Mouse (Mus musculus) heart, embryonic 15.5 days (tissue): Measurements from ENCODE around the gene 2010111I01Rik. TPM values are rescaled to one million over a fixed set of nuclear protein-coding genes. Genes with fewer than 3 reads are reported as not detected.
"Not testable (repeated sequence)": the region's sequence is repeated elsewhere in the genome, so short reads cannot be mapped to it uniquely, and the experiment has no call there.

Experiments used
- ATAC-seq: fragments of 200-750 bp; cut with Nextera tagmentation; replicated peaks from 2 replicates; pipeline ENCODE4 v1.8.0; 2017; ENCODE audit warnings: low read depth, moderate TSS enrichment; ENCODE audit not compliant: insufficient number of reproducible peaks, insufficient read depth, low FRiP score
- H3K27ac ChIP-seq: fragments of 300-500 bp; sonication (generic); 2 replicates; pipeline ENCODE4 v1.5.1; 2015; ENCODE audit warnings: mild to moderate bottlenecking, inconsistent platforms
- H3K27me3 ChIP-seq: fragments of 300-500 bp; sonication (generic); 2 replicates; pipeline ENCODE4 v1.6.1; 2015; ENCODE audit warnings: inconsistent platforms
- H3K36me3 ChIP-seq: fragments of 300-500 bp; sonication (generic); 2 replicates; pipeline ENCODE4 v1.6.1; 2015; ENCODE audit warnings: mild to moderate bottlenecking, inconsistent platforms
- H3K4me1 ChIP-seq: fragments of 300-500 bp; sonication (generic); replicated peaks from 2 replicates; pipeline ENCODE4 v1.6.1; 2015; ENCODE audit warnings: inconsistent platforms
- H3K4me2 ChIP-seq: fragments of 300-500 bp; sonication (generic); 2 replicates; pipeline ENCODE4 v1.6.1; 2015; ENCODE audit warnings: inconsistent platforms, mild to moderate bottlenecking, moderate library complexity
- H3K4me3 ChIP-seq: fragments of 300-500 bp; sonication (generic); 2 replicates; pipeline ENCODE4 v1.5.1; 2015; ENCODE audit warnings: mild to moderate bottlenecking, inconsistent platforms
- H3K9ac ChIP-seq: fragments of 300-500 bp; sonication (generic); 2 replicates; pipeline ENCODE4 v1.6.1; 2015; ENCODE audit warnings: mild to moderate bottlenecking, inconsistent platforms
- H3K9me3 ChIP-seq: fragments of 300-500 bp; sonication (generic); replicated peaks from 2 replicates; pipeline ENCODE4 v1.6.1; 2016; ENCODE audit warnings: inconsistent platforms
- WGBS: fragments of 180-500 bp; shearing (Covaris S2); methylation state at CpG from one replicate; pipeline ENCODE4 v1.1.7; 2015; ENCODE audit warnings: mixed read lengths; 5-methylcytosine and 5-hydroxymethylcytosine counted together
- polyA plus RNA-seq: library from polyadenylated mRNA; unstranded; fragments of >200 nt; fragmentation: Nextera tagmentation; extraction: Ambion mirVana; gene quantifications from 2 replicates; pipeline ENCODE4 v1.2.1, GENCODE M21; 2015

Gene 2010111I01Rik
- polyA plus RNA-seq, 1 experiment from 2014 or later = 59.9 TPM

DNA sequence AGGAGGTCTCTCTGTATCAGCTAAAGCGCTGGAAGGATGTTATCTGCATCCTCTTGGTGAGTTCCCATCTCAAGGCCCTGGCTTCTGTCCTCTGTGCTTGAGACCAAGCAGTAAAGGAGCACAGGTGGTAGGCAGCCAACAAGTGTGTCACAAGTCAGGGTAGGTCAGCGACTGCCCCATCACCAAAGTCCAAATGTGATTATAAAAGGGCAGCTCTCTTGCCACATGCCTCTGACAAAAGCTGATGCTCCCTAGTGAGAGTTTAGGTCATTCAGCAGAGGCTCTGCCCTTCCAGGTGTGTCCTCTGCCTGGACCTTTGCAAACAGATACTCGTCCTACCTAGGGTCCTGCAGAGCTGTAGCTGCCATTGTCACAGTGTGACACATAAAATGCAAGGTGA is 263.1 kb downstream of the 2010111I01Rik start:
- H3K27me3 ChIP-seq = no peaks in the 10 kb centered on the region
- H3K4me1 ChIP-seq = peaks cover 18% of the 10 kb centered on the region
- H3K27ac ChIP-seq = no peak overlapping the region
- no peak for ATAC-seq
- no peak overlapping the region for H3K4me3 ChIP-seq
- WGBS = 77% methylated on average over 3 of the region's 3 CpGs
- no peak overlapping the region for H3K4me2 ChIP-seq
- no peak overlapping the region for H3K9ac ChIP-seq
- no peaks in the 10 kb centered on the region for H3K36me3 ChIP-seq
- H3K9me3 ChIP-seq = no peaks in the 10 kb centered on the region

DNA sequence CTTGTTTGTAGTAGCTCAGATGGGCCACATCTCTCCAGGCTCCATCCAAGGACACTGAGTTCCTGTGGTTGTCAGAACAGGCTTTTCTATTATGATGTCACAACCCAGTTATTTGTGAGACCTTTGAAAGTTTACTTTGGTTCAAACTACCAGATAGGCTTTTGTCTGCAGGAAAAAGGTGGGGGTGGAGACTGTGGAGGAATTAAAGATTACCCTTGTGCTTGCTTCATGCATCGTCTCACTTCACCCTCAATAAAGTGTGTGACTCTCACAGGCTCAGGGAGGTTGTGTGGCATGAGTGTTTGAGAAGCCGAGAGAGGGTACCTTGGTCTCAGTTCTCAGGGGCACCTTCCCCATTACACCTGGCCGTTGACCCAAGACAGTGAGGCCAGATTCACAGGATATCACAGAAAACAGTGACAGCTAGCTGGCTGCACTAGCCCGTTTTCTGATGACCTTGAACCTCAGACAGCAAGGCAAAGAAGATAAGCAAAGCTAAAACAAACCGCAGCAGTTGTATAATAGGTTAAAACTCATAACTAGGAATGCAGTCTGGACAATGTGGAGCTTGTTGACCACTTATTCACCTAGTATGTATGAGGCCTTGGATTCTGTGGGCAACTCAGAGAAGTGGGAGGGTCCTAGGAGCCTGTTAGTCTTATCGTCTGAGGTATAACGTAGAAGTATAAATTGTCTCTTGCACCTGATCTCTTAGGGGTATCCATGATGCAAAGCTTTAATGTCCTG is 266.4 kb downstream of the 2010111I01Rik start:
- ATAC-seq = 0 out of 2 replicates have a peak, but pooled peaks have one; percentile 13
- Histone ChIP-seq H3K9ac (no peak overlapping the region), H3K4me1 (peaks cover 19% of the 10 kb centered on the region), H3K4me2 (no peak overlapping the region), H3K27ac (peak overlapping the region; percentile 80), H3K27me3 (no peaks in the 10 kb centered on the region), H3K36me3 (no peaks in the 10 kb centered on the region), H3K4me3 (no peak overlapping the region), H3K9me3 (no peaks in the 10 kb centered on the region)
- WGBS = 33% methylated on average over 7 of the region's 7 CpGs

DNA sequence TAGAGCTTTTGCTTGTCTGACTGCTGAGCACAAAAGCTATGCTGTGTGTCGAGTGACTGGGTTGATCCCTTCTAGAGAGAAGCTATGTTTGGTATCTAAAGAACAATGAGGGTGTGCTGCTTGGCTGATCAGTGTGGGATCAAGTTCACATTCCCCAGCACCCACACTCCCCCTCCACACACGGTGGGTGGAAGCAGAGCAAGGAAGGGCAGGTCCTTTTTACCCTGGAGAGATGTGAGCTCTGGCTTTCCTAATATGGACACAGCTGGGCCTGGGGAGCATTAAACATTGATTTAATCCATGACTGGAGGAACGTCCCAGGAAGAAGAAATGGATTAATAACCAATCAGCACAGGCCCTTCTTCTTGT is 267.0 kb downstream of the 2010111I01Rik start:
- H3K36me3 ChIP-seq = no peaks in the 10 kb centered on the region
- no peaks in the 10 kb centered on the region for H3K9me3 ChIP-seq
- no peak overlapping the region for H3K4me2 ChIP-seq
- H3K4me3 ChIP-seq = no peak overlapping the region
- peak; percentile 64 for ATAC-seq
- peaks cover 20% of the 10 kb centered on the region for H3K4me1 ChIP-seq
- H3K27me3 ChIP-seq = no peaks in the 10 kb centered on the region
- WGBS = 14% methylated on average over 3 of the region's 3 CpGs
- no peak overlapping the region for H3K9ac ChIP-seq
- peak overlapping the region; percentile 80 for H3K27ac ChIP-seq

DNA sequence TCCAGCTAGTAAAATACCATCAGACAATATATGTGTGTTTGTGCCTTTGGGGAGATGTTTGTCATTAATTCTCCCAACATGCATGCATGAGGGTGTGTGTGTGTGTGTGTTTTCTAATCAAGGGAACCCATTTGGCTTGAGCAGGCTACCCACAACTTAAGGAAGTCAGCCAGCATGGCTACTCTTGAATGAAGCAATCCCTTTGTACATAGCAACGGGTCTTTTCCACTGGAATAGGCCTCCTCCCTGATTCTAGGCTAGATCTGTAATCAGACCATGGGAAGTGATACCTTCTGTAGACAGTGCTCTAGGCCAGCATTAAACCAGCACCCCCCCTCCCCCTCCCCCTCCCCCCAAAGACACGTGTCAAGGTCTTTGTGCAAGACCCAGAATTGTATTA is 267.9 kb downstream of the 2010111I01Rik start:
- Histone ChIP-seq H3K27ac (peak overlapping the region; percentile 80; the same call in 1 of the 2 replicates), H3K4me1 (peaks cover 20% of the 10 kb centered on the region), H3K36me3 (no peaks in the 10 kb centered on the region), H3K4me3 (no peak overlapping the region), H3K9ac (no peak overlapping the region), H3K4me2 (no peak overlapping the region), H3K9me3 (no peaks in the 10 kb centered on the region), H3K27me3 (no peaks in the 10 kb centered on the region)
- 65% methylated on average over 2 of the region's 2 CpGs for WGBS
- ATAC-seq = no peak

DNA sequence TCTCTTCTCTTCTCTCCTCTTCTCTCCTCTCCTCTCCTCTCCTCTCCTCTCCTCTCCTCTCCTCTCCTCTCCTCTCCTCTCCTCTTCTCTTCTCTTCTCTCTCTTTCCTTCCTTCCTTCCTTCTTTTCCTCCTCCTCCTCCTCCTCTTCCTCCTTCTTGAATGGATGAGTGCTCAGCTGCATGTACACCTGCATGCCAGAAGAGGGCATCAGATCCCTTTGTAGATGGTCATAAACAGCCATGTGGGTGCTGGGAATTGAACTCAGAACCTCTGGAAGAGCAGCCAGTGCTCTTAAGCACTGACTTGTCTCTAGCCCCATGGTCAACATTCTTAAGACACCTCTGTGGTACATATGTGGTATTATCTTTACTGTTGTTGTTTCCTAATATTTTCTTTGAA is 269.8 kb downstream of the 2010111I01Rik start:
- not testable (repeated sequence) for H3K27me3 ChIP-seq, H3K36me3 ChIP-seq, ATAC-seq, H3K9me3 ChIP-seq, H3K4me2 ChIP-seq, H3K4me3 ChIP-seq, H3K9ac ChIP-seq, H3K27ac ChIP-seq
- peaks cover 25% of the 10 kb centered on the region for H3K4me1 ChIP-seq

DNA sequence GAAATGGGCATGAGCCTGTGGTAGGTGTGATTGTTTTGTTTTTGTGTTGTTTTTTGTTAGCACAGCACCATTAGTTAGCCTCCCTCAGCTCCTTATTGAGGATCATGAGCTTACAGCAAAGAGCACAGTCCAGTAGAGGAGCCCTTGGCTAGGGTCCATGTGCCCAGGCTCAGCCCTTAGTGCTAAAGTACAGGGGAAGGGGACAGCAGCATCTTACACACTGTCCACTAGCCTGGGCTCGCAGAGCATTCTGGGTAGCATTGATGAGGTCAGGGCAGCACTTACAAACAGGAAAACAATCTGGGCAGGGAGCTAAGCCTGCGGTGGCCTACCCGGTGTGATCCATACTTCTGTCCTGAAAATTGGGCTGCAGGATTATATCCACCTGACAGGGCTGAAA is 270.9 kb downstream of the 2010111I01Rik start:
- peaks cover 24% of the 10 kb centered on the region for H3K4me1 ChIP-seq
- WGBS = 82% methylated on average over 3 of the region's 3 CpGs
- H3K9ac ChIP-seq = no peak overlapping the region
- no peak overlapping the region for H3K4me2 ChIP-seq
- ATAC-seq = no peak
- H3K36me3 ChIP-seq = no peaks in the 10 kb centered on the region
- H3K27ac ChIP-seq = no peak overlapping the region; the same call in 1 of the 2 replicates
- no peaks in the 10 kb centered on the region for H3K27me3 ChIP-seq
- H3K9me3 ChIP-seq = no peaks in the 10 kb centered on the region
- no peak overlapping the region for H3K4me3 ChIP-seq

DNA sequence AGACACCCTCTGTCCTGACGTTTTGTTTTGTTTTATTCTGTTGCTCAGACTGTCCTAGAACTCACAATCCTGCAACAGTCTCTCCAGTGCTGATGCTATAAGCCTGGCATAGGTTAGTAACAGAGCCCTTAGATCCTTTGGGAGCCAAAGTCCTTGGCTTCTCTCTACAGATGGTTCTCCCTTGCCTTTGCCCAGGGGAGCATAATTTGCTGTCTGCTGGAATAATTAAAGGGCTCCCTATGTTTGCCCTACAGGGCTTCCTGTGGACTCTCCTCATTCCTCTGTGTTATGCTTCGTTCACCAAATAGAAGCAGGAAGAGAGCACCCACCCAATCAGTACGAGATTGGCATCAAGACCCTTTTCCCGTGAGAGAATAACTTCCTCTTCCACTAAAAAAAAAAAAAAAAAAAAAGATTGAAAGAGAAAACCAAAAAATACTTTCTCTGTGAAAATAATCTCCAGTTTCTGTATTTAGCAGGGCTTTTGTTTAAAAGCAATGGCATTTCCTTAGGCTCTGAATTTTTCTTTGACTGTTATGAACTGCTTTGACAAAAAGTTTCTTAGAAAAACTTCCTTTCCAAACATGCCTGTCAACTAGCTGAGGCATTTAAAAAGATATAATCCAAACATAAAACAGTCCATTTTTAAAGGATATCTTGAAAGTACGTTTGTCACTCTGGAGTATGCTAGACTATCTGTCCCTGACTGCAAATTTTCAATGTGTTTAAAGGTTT is 271.6 kb downstream of the 2010111I01Rik start:
- no peak overlapping the region for H3K4me2 ChIP-seq
- no peaks in the 10 kb centered on the region for H3K36me3 ChIP-seq
- 43% methylated on average over 5 of the region's 5 CpGs for WGBS
- no peaks in the 10 kb centered on the region for H3K9me3 ChIP-seq
- no peaks in the 10 kb centered on the region for H3K27me3 ChIP-seq
- H3K27ac ChIP-seq = peak overlapping the region; percentile 42
- no peak for ATAC-seq
- no peak overlapping the region for H3K4me3 ChIP-seq
- no peak overlapping the region for H3K9ac ChIP-seq
- H3K4me1 ChIP-seq = peaks cover 18% of the 10 kb centered on the region

DNA sequence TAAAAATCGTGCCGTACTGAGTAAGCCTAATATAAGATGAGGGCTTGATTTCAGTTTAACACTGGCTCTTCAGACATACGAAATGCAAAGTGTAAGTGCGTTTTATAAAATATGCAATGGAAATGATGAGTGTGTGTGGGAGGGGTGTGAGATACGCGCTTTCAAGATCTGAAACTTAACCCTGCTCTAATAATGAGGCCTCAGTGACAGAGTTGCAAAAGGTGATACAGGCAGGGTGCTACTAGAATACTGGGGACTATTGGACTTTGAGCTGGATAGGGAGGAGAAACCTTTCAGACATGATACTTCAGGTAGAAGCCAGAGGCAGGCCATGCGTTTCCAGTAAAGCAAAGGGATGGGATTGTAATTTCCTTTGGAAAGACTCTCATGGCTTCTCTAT is 273.4 kb downstream of the 2010111I01Rik start:
- no peak overlapping the region for H3K4me2 ChIP-seq
- no peaks in the 10 kb centered on the region for H3K36me3 ChIP-seq
- H3K9me3 ChIP-seq = no peaks in the 10 kb centered on the region
- H3K9ac ChIP-seq = no peak overlapping the region
- H3K27me3 ChIP-seq = no peaks in the 10 kb centered on the region
- ATAC-seq = no peak
- H3K4me3 ChIP-seq = no peak overlapping the region
- no peak overlapping the region for H3K27ac ChIP-seq
- H3K4me1 ChIP-seq = peaks cover 28% of the 10 kb centered on the region
- 87% methylated on average over 7 of the region's 7 CpGs for WGBS

DNA sequence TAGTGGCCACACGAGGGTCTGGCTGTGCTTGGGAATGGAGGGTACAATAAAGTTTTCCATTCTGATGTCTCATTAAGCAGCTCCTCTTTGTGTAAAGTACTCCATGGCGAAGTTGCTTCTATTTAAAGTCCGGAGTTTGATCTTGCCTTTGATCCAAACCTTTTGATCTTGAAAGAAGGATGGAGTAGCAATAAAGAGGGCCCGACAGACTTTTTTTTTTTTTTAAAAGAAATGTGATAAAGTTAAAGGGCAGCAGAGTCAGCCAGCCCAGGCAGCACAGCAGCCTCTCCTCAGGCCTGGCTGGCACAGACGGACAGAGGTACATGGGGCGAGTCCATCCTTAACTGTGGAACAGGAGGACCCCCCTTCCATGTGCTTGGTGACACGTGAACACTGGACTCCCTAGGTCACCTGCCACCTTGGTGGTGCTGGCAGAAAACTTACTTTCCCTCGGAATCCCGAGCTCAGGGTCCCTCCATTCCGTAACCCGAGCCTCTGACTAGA is 274.7 kb downstream of the 2010111I01Rik start:
- H3K4me3 ChIP-seq = peak overlapping the region; percentile 92
- peaks cover 32% of the 10 kb centered on the region for H3K4me1 ChIP-seq
- H3K27me3 ChIP-seq = no peaks in the 10 kb centered on the region
- H3K9me3 ChIP-seq = no peaks in the 10 kb centered on the region
- no peaks in the 10 kb centered on the region for H3K36me3 ChIP-seq
- 8% methylated on average over 11 of the region's 11 CpGs for WGBS
- peak; percentile 45 for ATAC-seq
- H3K9ac ChIP-seq = peak overlapping the region; percentile 95
- peak overlapping the region; percentile 99 for H3K27ac ChIP-seq
- H3K4me2 ChIP-seq = peak overlapping the region; percentile 77

DNA sequence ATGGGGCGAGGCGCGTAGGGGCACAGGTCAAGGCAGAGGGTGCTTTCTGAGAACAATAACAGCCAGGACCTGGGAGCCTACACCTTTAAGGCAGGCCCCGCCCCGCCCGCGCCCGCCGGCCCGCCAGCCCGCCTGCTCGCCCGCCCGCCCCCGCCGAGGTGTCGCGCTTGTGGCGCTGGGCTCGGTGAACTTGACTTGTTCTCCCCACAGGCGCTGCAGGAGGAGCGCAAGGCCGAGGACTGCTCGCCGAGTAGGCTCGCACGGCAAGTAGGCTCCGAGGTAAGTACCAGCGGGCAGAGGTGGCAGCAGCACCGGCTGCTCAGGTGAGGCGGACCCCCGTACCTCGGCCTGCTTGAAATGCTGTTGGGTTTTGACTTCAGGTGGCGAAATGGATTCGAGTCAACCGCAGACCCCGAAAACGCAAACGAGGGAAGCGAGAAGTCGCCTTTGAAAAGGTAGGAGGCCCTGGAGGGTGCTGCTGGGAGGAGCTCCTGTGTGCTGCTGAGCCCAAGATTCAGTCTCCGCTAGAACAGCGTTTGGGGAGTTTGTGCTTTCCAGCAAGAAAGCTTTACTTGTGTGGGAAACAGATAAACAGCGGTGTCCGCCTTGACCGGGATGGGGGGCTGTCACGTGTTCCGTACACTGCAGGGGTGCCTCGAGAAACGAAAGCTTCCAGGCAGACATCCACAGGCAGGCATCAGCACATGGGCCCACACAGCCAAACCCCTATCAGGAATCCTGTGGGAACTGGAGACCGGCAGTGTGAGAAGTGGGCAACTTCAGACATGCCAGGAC is 275.4 kb downstream of the 2010111I01Rik start:
- Histone ChIP-seq H3K27ac (peak overlapping the region; percentile 99), H3K9me3 (no peaks in the 10 kb centered on the region), H3K4me1 (peaks cover 38% of the 10 kb centered on the region), H3K9ac (peak overlapping the region; percentile 95), H3K4me2 (peak overlapping the region; percentile 77), H3K27me3 (no peaks in the 10 kb centered on the region), H3K36me3 (no peaks in the 10 kb centered on the region), H3K4me3 (peak overlapping the region; percentile 92)
- peak; percentile 74 for ATAC-seq
- WGBS = under 1% methylated on average over 51 of the region's 51 CpGs

DNA sequence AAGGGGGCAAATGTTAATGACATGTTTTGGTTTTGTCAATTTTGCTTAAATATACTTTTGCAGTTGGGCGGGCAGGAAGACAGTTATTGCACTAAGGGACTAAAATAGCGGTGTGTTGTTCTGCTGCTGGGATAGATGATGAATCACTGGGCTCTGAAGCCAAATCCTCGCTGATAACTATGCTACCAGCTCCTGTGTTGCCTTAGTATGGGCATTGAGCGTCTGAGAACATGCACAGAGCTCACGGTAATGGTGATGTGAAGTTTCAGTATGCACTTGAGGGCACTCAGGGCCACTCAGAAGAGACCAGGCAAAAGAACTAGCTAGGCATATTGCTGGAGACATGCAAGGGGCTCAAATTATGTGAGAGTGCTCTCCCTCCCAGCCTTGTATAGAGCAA is 276.1 kb downstream of the 2010111I01Rik start:
- no peaks in the 10 kb centered on the region for H3K9me3 ChIP-seq
- WGBS = 11% methylated on average over 5 of the region's 5 CpGs
- ATAC-seq = peak; percentile 28
- peak overlapping the region; percentile 99 for H3K27ac ChIP-seq
- no peaks in the 10 kb centered on the region for H3K36me3 ChIP-seq
- H3K4me1 ChIP-seq = peaks cover 45% of the 10 kb centered on the region
- no peaks in the 10 kb centered on the region for H3K27me3 ChIP-seq
- H3K9ac ChIP-seq = peak overlapping the region; percentile 95
- peak overlapping the region; percentile 92 for H3K4me3 ChIP-seq
- H3K4me2 ChIP-seq = peak overlapping the region; percentile 77
